Mouse (Mus musculus) CH12.LX (cell line): ENCODE results near the gene Arf6. TPM values are rescaled to one million over a fixed set of nuclear protein-coding genes. Genes with fewer than 3 reads are reported as not detected.

Source experiments
- DNase-seq: peaks from one replicate; pipeline ENCODE4 v3.0.0-alpha.2; 2013; ENCODE audit errors: extremely low read depth
- H3K27ac ChIP-seq: 2 replicates; pipeline ENCODE4 v1.5.1; 2012; ENCODE audit warnings: low read depth, mild to moderate bottlenecking, control low read depth, moderate library complexity; ENCODE audit not compliant: insufficient read depth
- H3K27me3 ChIP-seq: replicated peaks from 2 replicates; pipeline ENCODE3; 2012; ENCODE audit warnings: inconsistent platforms
- H3K36me3 ChIP-seq, 2 experiments: replicated peaks in 1 of 2; 2 replicates each; pipeline versions ENCODE3 to v1.6.1; 2012; ENCODE audit warnings: inconsistent platforms in 1 of 2, low read length in 1 of 2, mild to moderate bottlenecking in 1 of 2, mixed read lengths in 1 of 2, moderate library complexity in 1 of 2; ENCODE audit not compliant: control insufficient read depth in 1 of 2, insufficient read depth in 1 of 2
- H3K4me1 ChIP-seq, 2 experiments: 2 replicates each; pipeline ENCODE4 v1.6.1; 2012; ENCODE audit warnings: inconsistent platforms in 1 of 2, moderate library complexity in 1 of 2; ENCODE audit not compliant: insufficient read depth in 2 of 2, control insufficient read depth in 1 of 2
- H3K4me2 ChIP-seq: 2 replicates; pipeline ENCODE4 v1.6.1; 2012; ENCODE audit warnings: low read depth, mild to moderate bottlenecking, control low read depth; ENCODE audit not compliant: poor library complexity, insufficient read depth, severe bottlenecking
- H3K4me3 ChIP-seq, 3 experiments: fragments of 150-350 bp in 1 of 3; sonication (generic) in 1 of 3; replicated peaks in 1 of 3; 2 replicates each; pipeline versions ENCODE3 to v1.5.1; 2011 to 2012; ENCODE audit warnings: low read depth in 2 of 3, low read length in 2 of 3, mild to moderate bottlenecking in 2 of 3, moderate library complexity in 2 of 3, control low read depth in 1 of 3, improper control_type of control experiment in 1 of 3, inconsistent platforms in 1 of 3, mixed read lengths in 1 of 3; ENCODE audit not compliant: poor library complexity in 1 of 3
- H3K79me2 ChIP-seq: replicated peaks from 2 replicates; pipeline ENCODE4 v1.6.1; 2012; ENCODE audit warnings: mild to moderate bottlenecking, moderate library complexity; ENCODE audit not compliant: control insufficient read depth, poor library complexity, insufficient read depth, severe bottlenecking; ENCODE audit errors: extremely low read depth
- H3K9ac ChIP-seq: 2 replicates; pipeline ENCODE4 v1.6.1; 2012; ENCODE audit warnings: low read depth, mild to moderate bottlenecking, control low read depth, moderate library complexity; ENCODE audit not compliant: insufficient read depth
- H3K9me3 ChIP-seq: replicated peaks from 2 replicates; pipeline ENCODE3; 2012; ENCODE audit warnings: low read length, inconsistent platforms, mixed read lengths
- BHLHE40 ChIP-seq: IDR thresholded peaks from 2 replicates; pipeline ENCODE4 v1.6.1; 2011; ENCODE audit warnings: mild to moderate bottlenecking, low read depth, low read length, improper control_type of control experiment
- CHD1 ChIP-seq: IDR thresholded peaks from 2 replicates; pipeline ENCODE4 v1.6.1; 2012; ENCODE audit warnings: low read depth, low read length, improper control_type of control experiment, inconsistent platforms
- CHD2 ChIP-seq: IDR thresholded peaks from 2 replicates; pipeline ENCODE4 v1.6.1; 2011; ENCODE audit warnings: low read length, improper control_type of control experiment
- CTCF ChIP-seq, 2 experiments: IDR thresholded peaks in 1 of 2; conservative IDR thresholded peaks in 1 of 2; 2 replicates each; pipeline ENCODE4 v1.5.1; 2011 to 2012; ENCODE audit warnings: low read depth in 2 of 2, low read length in 2 of 2, improper control_type of control experiment in 1 of 2, inconsistent platforms in 1 of 2, mild to moderate bottlenecking in 1 of 2, moderate library complexity in 1 of 2
- E2F4 ChIP-seq: IDR thresholded peaks from 2 replicates; pipeline ENCODE4 v1.6.1; 2011; ENCODE audit warnings: low read depth, low read length, improper control_type of control experiment; ENCODE audit not compliant: insufficient replicate concordance
- ELF1 ChIP-seq: IDR thresholded peaks from 2 replicates; pipeline ENCODE4 v1.6.1; 2014; ENCODE audit warnings: low read depth, mild to moderate bottlenecking, inconsistent platforms, low read length, improper control_type of control experiment
- EP300 ChIP-seq: IDR thresholded peaks from 2 replicates; pipeline ENCODE4 v1.6.1; 2011; ENCODE audit warnings: low read length, improper control_type of control experiment
- ETS1 ChIP-seq: conservative IDR thresholded peaks from 2 replicates; pipeline ENCODE4 v1.6.1; 2012; ENCODE audit warnings: low read depth, mild to moderate bottlenecking, inconsistent platforms, low read length, improper control_type of control experiment, moderate library complexity
- GABPA ChIP-seq: IDR thresholded peaks from 2 replicates; pipeline ENCODE4 v1.6.1; 2012; ENCODE audit warnings: low read depth, low read length, improper control_type of control experiment, inconsistent platforms; ENCODE audit not compliant: insufficient replicate concordance
- HCFC1 ChIP-seq: IDR thresholded peaks from 2 replicates; pipeline ENCODE4 v1.6.1; 2012; ENCODE audit warnings: low read depth, mild to moderate bottlenecking, inconsistent platforms, low read length, improper control_type of control experiment
- IRF4 ChIP-seq: IDR thresholded peaks from 2 replicates; pipeline ENCODE4 v1.6.1; 2014; ENCODE audit warnings: low read depth, mild to moderate bottlenecking, inconsistent platforms, low read length, improper control_type of control experiment
- JUN ChIP-seq: IDR thresholded peaks from 2 replicates; pipeline ENCODE4 v1.6.1; 2011; ENCODE audit warnings: low read depth, mild to moderate bottlenecking, low read length, improper control_type of control experiment, moderate library complexity; ENCODE audit not compliant: insufficient read depth
- JUND ChIP-seq: conservative IDR thresholded peaks from 2 replicates; pipeline ENCODE4 v1.6.1; 2011; ENCODE audit warnings: low read depth, low read length, improper control_type of control experiment
- KAT2A ChIP-seq: IDR thresholded peaks from 2 replicates; pipeline ENCODE4 v1.6.1; 2012; ENCODE audit warnings: low read length, improper control_type of control experiment, inconsistent platforms; ENCODE audit not compliant: insufficient replicate concordance
- MAFK ChIP-seq: IDR thresholded peaks from 2 replicates; pipeline ENCODE4 v1.6.1; 2011; ENCODE audit warnings: low read length, improper control_type of control experiment; ENCODE audit not compliant: insufficient replicate concordance
- MAX ChIP-seq: IDR thresholded peaks from 2 replicates; pipeline ENCODE4 v1.6.1; 2011; ENCODE audit warnings: low read length, improper control_type of control experiment
- MEF2A ChIP-seq: IDR thresholded peaks from 2 replicates; pipeline ENCODE4 v1.6.1; 2014; ENCODE audit warnings: low read depth, mild to moderate bottlenecking, inconsistent platforms, low read length, improper control_type of control experiment, borderline replicate concordance
- MXI1 ChIP-seq: IDR thresholded peaks from 2 replicates; pipeline ENCODE4 v1.6.1; 2011; ENCODE audit warnings: mild to moderate bottlenecking, low read depth, low read length, improper control_type of control experiment
- MYC ChIP-seq: IDR thresholded peaks from 2 replicates; pipeline ENCODE4 v1.6.1; 2011; ENCODE audit warnings: low read depth, mild to moderate bottlenecking, improper control_type of control experiment, low read length
- NELFE ChIP-seq: IDR thresholded peaks from 2 replicates; pipeline ENCODE4 v1.6.1; 2011; ENCODE audit warnings: low read depth, low read length, improper control_type of control experiment
- NRF1 ChIP-seq: IDR thresholded peaks from 2 replicates; pipeline ENCODE4 v1.6.1; 2014; ENCODE audit warnings: low read depth, mild to moderate bottlenecking, inconsistent platforms, low read length, improper control_type of control experiment, moderate library complexity
- PAX5 ChIP-seq: IDR thresholded peaks from 2 replicates; pipeline ENCODE4 v1.6.1; 2012; ENCODE audit warnings: low read length, inconsistent platforms, mixed read lengths
- POLR2A ChIP-seq: IDR thresholded peaks from 2 replicates; pipeline ENCODE4 v1.6.1; 2011; ENCODE audit warnings: low read depth, mild to moderate bottlenecking, improper control_type of control experiment, low read length
- POLR2AphosphoS2 ChIP-seq: IDR thresholded peaks from 2 replicates; pipeline ENCODE4 v1.6.1; 2011; ENCODE audit warnings: low read depth, low read length, improper control_type of control experiment
- RAD21 ChIP-seq: IDR thresholded peaks from 2 replicates; pipeline ENCODE4 v1.6.1; 2011; ENCODE audit warnings: low read depth, mild to moderate bottlenecking, low read length, improper control_type of control experiment, moderate library complexity
- RCOR1 ChIP-seq: conservative IDR thresholded peaks from 2 replicates; pipeline ENCODE4 v1.6.1; 2012; ENCODE audit warnings: low read depth, mild to moderate bottlenecking, inconsistent platforms, low read length, improper control_type of control experiment
- SMC3 ChIP-seq: IDR thresholded peaks from 2 replicates; pipeline ENCODE4 v1.6.1; 2011; ENCODE audit warnings: low read depth, low read length, improper control_type of control experiment
- TBP ChIP-seq: conservative IDR thresholded peaks from 2 replicates; pipeline ENCODE4 v1.6.1; 2011; ENCODE audit warnings: low read depth, low read length, improper control_type of control experiment
- TCF12 ChIP-seq: IDR thresholded peaks from 2 replicates; pipeline ENCODE4 v1.6.1; 2014; ENCODE audit warnings: low read depth, mild to moderate bottlenecking, inconsistent platforms, low read length, improper control_type of control experiment
- USF1 ChIP-seq: IDR thresholded peaks from 2 replicates; pipeline ENCODE4 v1.6.1; 2014; ENCODE audit warnings: low read depth, mild to moderate bottlenecking, inconsistent platforms, low read length, improper control_type of control experiment
- USF2 ChIP-seq: conservative IDR thresholded peaks from 2 replicates; pipeline ENCODE4 v1.6.1; 2011; ENCODE audit warnings: low read depth, low read length, improper control_type of control experiment
- ZC3H11A ChIP-seq: IDR thresholded peaks from 2 replicates; pipeline ENCODE4 v1.6.1; 2012; ENCODE audit warnings: low read depth, mild to moderate bottlenecking, inconsistent platforms, low read length, improper control_type of control experiment
- dilution Hi-C: fragments of 300-500 bp; cut with MboI; formaldehyde crosslinking; loops from 2 replicates; pipeline ENCODE4 v1.14.3; 2020; ENCODE audit warnings: low sequenced_read_pairs; ENCODE audit not compliant: extremely low pct_unique_long_range_greater_than_20kb, extremely low pct_ligation_motif_present
- in situ Hi-C: fragments of 300-500 bp; cut with MboI; formaldehyde crosslinking; loops from 3 replicates; pipeline ENCODE4 v1.14.3; 2019; ENCODE audit warnings: low sequenced_read_pairs, low pct_ligation_motif_present, low pct_unique_long_range_greater_than_20kb, mixed read lengths
- polyA plus RNA-seq: library from polyadenylated mRNA; unstranded; fragments of >175 nt; gene quantifications from 2 replicates; pipeline ENCODE4 v1.2.1, GENCODE M21; 2012; ENCODE audit warnings: low read depth; ENCODE audit not compliant: insufficient read length
- total RNA-seq, 2 experiments: library from RNA; depleted of rRNA; stranded (reverse); fragments of 300-350 nt in 1 of 2; fragments of >200 nt in 1 of 2; gene quantifications; 2 replicates each; pipeline ENCODE4 v1.2.3; 2012 to 2014

Arf6 gene
- total and polyA plus RNA-seq, 3 experiments = 258 to 375 (median 312) TPM

GRCm38 (mm10) chr12:69413303-69413702 lies 41.4 kb downstream of the Arf6 start:
- in situ Hi-C loops (no loop called here), dilution Hi-C loops (no loop called here)
- Histone ChIP-seq H3K4me3 (no peak overlapping the region), H3K36me3 (no peaks in the 10 kb centered on the region), H3K9me3 (no peaks in the 10 kb centered on the region), H3K9ac (no peak overlapping the region), H3K27ac (no peak overlapping the region), H3K4me2 (no peak overlapping the region), H3K79me2 (no peaks in the 10 kb centered on the region), H3K27me3 (no peaks in the 10 kb centered on the region), H3K4me1 (peaks cover 32 to 53% of the 10 kb centered on the region in 2 experiments)
- no peak for DNase-seq
- no peak for TF ChIP-seq USF1
- TF ChIP-seq TCF12 = no peak
- TF ChIP-seq MAX = no peak
- no peak for TF ChIP-seq JUND
- no peak for TF ChIP-seq RAD21
- TF ChIP-seq JUN = no peak
- TF ChIP-seq ETS1 = no peak
- TF ChIP-seq KAT2A = no peak
- TF ChIP-seq MEF2A = no peak
- TF ChIP-seq GABPA = no peak
- no peak for TF ChIP-seq CTCF (conservative IDR thresholded peaks at IDR 0.05 in 1 of 2, IDR thresholded peaks at IDR 0.05 in 1 of 2; ENCODE audit: low read depth in 2 of 2, low read length in 2 of 2)
- TF ChIP-seq, all 38 proteins: peak for 0

GRCm38 (mm10) chr12:69414826-69415572 lies 43.0 kb downstream of the Arf6 start:
- H3K36me3 ChIP-seq = no peaks in the 10 kb centered on the region
- peak overlapping the region; percentile 72 for H3K27ac ChIP-seq
- peaks cover 32 to 70% of the 10 kb centered on the region in 2 experiments for H3K4me1 ChIP-seq
- H3K4me2 ChIP-seq = 0 out of 2 replicates have a peak overlapping the region, but pooled peaks have one; percentile 4
- in situ Hi-C loops = loop anchor here (5.0 kb wide), 2 partner anchors 33 to 42 kb away; no protein-coding TSS in a partner anchor
- H3K4me3 ChIP-seq = no peak overlapping the region
- dilution Hi-C loops = no loop called here
- no peaks in the 10 kb centered on the region for H3K27me3 ChIP-seq
- H3K79me2 ChIP-seq = no peaks in the 10 kb centered on the region
- no peaks in the 10 kb centered on the region for H3K9me3 ChIP-seq
- DNase-seq = peak; percentile 88
- H3K9ac ChIP-seq = peak overlapping the region; percentile 33
- TF ChIP-seq EP300 (peak; percentile 61), BHLHE40 (peak; percentile 75), RAD21 (no peak; the same call in none of the 2 replicates), ETS1 (peak; percentile 75), TBP (no peak), NRF1 (no peak), PAX5 (no peak), CHD2 (no peak), ELF1 (no peak), E2F4 (no peak), NELFE (no peak), USF1 (no peak), RCOR1 (no peak; the same call in 1 of the 2 replicates), TCF12 (no peak), MAFK (peak; percentile 11; the same call in 1 of the 2 replicates), USF2 (no peak), SMC3 (no peak), HCFC1 (no peak), MYC (peak; percentile 50; the same call in 1 of the 2 replicates), CHD1 (no peak), IRF4 (peak; percentile 30; the same call in 1 of the 2 replicates), ZC3H11A (no peak), MXI1 (peak; percentile 63; the same call in 1 of the 2 replicates), POLR2AphosphoS2 (no peak), POLR2A (no peak)
